Mouse (Mus musculus) mouse embryonic stem cell (cell line): Measurements from ENCODE around the gene AL731706.1.
"Not testable (repeated sequence)": the region's sequence is repeated elsewhere in the genome, so short reads cannot be mapped to it uniquely, and the experiment has no call there.

Experiments
- in situ Hi-C, 2 experiments: fragments of 300-500 bp; cut with MboI; formaldehyde crosslinking; loops; 1 replicate in 1 of 2; 3 replicates in 1 of 2; pipeline ENCODE4 v1.14.3; 2019 to 2020; ENCODE audit warnings: low sequenced_read_pairs in 2 of 2, low pct_unique_long_range_greater_than_20kb in 1 of 2, mixed read lengths in 1 of 2; ENCODE audit not compliant: unreplicated experiment in 1 of 2

Gene AL731706.1

DNA sequence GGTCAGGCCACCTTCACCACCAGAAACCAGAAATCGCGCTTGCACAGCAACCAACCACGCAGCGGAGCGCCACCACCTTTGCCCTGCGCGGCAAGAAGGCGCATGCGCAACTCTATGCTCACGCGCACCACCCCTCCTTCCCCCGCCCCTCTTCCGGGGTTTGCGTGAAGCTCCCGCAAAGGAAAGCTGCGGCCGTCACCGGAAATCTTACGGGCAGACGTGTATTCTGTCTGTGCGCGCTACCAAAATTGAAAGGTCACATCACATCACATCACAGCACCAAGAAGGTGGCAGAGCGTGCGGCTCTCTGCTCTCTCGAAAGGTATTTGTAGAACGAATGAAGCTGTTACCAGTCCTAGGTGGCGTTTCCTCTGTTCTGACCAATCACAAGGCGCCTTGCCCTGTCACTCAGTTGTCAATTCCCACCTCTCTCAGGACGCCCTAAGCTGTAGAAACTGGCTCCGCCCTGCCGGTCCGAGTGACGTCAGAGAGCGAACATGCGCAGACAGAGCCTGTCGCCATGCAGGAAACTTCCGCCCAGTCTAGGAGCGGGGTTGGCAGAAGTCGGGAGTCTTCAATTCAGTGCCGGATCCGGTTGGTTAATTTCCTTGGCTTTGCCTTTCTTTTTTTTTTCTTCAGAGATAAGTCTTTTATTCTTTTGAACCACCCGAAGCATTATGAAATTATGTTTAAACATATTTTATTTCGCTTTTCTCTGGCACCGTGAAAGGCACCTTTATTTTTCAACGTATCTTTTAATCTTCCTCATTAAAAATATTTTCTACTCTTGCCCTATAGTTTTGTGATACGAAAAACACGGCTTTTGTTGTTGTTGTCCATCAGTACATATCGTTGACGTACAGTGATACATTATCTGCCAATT, at the start of gene AL731706.1, which contains the start of the genes Slx4ip and Mkks:
TSS of gene AL731706.1 (minus strand) at position 322 of the 883 bp plus-strand sequence.
TSS of gene Slx4ip (plus strand) at position 151 of the 883 bp plus-strand sequence.
TSS of gene Mkks (minus strand) at position 322 of the 883 bp plus-strand sequence.
- in situ Hi-C loops = no loop called here

DNA sequence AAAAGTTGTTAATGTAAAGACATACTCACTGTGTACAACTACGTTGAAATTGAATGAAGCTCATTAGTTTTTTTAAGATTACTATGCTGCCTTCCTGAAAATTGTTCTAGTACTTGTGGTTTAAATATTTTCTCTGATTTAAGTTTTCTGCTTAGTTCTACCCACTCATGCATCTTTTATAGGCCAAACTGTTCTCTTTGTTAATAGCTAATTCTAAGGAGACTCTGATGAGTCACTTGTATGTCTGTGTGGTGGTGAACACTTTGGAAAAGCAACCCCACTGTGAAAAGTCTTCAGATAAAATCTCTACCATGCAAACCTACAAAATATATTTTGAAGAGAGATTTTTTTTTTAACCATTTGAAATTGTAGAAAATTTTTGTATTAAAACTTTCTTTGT, 47.1 kb upstream of the AL731706.1 start:
- in situ Hi-C loops = no loop called here

DNA sequence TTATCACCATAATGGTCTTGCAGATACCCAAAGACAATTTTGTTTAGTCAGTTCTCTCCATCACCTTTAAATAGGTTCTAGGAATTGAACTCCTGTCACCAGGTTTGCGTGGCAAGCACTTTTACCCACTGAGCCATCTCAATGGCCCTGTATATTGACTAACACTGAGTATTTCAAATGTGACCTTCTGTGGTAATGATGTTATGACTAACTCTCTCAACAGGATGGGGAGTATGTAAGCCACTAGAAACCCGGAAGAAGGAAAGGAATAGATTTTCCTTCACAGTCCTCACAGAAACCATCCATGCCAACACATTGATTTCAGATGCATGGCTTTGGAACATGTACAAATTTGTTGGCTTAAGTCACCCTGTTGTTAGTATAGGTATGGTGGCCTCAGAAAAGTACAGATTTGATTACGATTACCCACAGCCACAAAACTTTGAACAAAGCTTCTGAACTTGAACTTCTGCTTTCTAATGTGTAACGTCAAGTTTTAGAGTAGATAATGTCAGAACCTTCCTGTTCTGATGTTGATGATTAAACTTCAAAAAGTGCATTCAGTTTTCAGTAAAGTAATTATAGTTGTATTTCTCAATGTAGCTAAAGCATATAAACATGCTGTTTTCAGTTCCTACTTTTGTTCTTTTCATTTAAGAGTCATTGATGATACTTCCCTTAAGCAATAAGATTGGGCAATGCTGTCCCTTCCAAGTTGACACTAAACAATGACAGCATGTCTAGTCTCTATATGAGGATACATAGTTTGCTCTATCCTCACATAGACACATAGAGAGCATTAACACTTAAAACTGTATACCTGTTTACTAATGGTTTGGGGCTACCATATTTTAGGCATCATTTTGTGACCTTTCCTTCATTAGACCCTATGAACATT, 45.5 kb upstream of the AL731706.1 start:
- in situ Hi-C loops = no loop called here

DNA sequence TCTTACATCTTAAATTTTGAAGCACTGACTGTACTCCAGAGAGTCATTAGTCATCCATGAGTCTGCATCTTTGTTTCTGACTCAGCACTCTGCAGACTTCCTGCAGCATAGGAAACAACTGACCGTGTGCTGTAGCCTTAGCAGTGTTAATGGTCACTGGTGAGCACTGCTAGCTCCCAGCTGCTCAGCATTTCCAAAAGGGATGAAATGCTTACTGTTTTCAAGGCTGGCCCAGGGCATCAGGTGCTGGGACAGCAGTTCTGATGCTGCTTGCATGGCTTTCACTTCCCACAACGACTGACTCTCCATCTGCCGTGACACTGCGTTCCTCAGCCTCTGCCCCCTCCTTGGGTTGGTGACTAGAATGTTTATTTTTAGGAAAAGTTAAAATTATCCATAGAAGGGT, 29.8 kb upstream of the AL731706.1 start:
- in situ Hi-C loops = no loop called here

DNA sequence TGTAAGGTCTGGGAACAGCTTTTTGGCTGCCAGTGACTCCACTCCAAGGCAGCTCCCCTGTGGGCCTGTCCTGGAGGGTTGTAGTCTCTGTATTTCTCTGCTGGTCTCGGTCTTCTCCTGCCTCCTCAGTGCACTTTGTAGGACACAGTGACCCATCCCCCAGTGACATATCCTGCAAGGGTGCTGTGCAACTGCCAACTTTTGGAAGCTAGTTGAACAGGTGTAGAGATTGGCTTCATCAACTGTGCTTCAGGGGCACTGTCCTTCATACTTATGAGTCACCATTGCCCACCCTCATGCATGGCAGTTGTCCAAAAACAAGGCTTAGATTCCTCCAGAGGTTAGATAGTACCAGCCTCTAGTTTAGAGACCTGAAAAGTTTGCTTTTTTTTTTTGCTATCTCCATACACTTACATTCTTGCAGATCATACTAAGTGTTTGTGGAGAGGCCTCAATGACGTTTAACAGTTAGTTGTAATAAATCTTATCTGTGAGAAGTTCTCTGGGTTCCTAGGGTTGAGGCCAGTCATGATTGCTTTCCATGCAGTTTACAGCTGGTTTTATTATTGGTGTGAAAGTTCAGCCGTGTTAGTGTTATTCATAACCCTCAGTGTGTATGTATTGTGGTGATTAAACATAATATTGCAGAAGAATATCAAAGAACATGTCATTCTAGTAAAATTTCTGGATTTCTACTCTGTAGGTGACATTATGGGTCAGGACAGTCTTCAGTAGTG, 29.2 kb upstream of the AL731706.1 start:
- in situ Hi-C loops = no loop called here

DNA sequence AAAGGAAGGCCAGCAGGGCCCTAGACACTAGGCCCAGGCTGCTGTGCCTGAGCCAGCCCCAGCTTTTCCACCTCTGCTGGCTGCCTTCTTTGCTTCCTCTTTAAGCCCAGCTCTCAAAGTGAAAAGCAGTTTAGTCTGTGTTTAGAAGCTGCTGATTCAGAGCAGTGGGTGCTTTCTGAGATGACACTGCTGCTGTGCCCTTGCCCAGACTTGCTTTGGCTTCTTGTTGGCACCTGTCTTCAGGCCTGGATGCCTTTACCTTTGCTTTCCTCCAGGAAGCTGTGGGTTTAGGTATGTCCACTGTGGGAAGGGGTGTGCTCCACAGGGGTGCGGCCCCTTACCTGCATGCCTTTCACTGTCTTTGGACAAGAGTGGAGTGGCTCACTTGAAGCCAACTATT, 28.2 kb upstream of the AL731706.1 start:
- in situ Hi-C loops = no loop called here

DNA sequence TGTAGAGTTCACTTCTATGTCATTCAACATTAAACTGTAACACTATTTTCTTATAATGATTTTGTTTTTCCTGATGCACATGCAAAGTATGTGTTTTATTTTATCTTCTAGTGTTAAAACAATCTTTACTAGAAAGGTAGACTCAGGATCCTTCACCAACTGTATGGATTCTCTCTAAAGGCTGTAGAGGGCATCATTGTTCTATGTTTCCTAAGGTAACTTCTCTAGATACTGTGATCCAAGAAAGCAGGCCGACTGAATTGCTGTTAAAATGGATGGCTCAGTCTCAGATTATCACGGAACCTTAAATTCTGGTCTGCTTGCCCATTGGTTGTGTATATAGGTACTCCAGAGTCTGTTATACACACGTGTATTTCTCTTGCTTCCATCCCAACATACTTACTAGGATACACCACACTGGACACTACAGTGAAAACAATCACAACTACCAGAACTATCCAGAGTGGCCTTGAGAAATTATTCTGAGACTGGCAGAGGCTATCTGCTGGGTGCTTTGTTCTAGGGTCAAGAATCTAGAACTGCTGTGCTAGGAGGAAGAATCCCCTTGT, 23.2 kb upstream of the AL731706.1 start:
- in situ Hi-C loops = no loop called here

DNA sequence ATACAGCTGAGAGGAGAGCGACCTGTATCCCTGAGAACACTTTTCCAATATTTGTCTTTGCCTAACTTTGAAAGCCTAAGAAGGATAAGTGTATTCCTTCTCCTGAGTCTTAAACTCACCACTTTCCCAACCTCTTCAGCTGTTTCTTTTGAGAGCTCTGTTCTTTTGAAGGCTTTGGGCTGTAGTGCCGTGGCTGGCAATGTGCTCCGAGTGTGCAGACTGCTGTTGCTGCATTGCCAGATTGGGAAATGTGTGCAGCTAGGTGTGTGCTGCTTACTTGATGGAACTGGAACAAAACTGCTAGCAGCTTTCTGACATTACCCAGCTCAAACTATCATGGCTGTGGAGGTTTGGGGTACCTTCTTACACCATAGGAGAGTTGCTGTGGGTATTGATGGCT, 21.8 kb upstream of the AL731706.1 start:
- in situ Hi-C loops = no loop called here

DNA sequence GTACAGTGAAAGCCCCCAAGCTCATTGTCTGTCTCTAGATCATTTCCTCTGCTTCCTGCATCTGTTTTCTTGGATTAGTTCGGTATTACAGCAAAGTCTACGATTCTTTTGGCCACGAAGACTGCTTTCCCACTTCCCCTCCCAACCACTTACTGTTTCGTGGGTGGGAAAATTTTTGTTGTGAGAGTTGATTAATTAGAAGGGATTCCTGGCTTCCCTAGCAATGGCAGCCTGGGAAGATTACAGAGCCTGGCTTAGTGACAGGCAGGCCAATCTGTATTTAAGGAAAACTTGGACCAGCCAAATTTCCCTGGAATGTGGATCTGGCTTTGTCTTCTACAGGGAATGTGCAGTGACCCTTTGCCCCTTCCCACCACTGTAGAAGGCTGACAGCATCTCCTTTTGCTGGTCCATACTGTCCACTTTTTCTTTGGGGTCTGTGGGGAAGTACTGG, 20.8 kb upstream of the AL731706.1 start:
- in situ Hi-C loops = no loop called here

DNA sequence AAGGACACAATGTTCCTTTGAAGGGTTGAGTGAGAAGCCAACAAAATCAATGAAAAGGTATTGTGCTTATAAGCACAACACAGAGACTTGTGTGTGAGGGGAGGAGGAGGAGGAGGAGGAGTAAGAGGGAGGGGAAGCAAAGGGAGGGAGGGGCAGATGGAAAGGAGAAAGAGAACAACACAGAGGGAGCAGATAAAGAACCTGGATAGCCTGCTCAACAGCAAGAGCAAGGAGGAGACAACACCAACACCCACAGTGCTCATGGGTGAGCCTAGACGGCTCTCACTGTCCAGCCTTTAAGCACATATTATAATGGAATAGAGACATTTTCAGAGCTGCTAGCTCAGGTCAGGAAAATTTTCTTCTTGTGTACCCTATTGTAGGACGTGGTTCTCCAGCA, 18.1 kb upstream of the AL731706.1 start:
- in situ Hi-C loops = no loop called here

DNA sequence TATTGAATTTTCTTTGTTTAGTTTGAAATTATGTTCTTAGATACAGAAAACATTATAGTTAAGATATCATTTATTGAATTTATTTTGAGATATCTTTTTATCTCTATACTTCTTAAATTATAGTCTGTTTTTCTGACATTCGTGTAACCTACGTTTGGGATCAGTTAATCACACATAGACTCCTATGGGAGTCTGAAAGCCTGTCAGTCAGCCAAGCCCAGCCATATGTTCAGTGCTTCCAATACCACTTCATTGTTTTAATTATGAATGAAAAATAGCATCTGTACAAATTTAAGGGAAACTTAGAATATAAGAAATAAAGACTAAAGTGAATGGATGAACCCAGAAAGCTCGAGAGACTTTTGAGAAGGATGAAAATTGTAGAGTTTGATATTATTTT, 17.4 kb upstream of the AL731706.1 start:
- in situ Hi-C loops = no loop called here

DNA sequence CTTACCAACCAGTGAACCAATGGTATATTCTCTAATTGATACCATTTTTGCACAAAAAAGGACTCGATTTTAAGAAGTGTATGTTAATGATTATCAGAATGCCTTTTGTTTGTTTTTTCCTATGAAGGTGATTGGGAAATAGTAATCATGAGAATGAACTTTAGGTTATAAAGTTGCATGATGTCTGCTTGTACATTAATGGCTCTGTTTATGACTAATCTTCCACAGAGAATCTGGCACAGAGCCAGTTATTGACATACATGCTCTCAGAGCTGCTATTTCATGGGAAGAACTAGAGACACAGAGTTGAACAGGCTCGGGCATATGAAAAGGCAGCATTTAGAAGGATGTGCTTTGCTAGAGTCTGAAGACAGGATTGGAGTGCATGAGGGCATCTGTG, 4.9 kb upstream of the AL731706.1 start:
- in situ Hi-C loops = no loop called here

DNA sequence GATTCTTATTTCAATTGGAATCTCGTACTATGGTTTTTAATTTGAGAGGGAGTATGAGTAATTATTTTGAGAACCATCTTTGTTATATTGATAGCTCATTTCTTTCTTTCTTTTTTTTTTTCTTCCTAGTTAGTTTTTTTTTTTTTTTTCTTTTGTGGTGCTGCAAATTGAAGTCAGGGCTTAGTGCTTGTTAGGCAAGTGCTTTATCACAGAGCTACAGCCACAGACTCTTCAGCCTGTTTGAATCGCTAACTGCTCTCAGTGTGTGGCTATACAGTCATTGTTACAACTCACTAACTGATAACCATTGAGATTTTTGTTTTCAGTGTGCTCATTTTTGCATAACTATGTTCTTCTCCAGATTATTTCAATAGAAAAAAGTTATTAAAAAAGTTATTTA, 3.3 kb upstream of the AL731706.1 start:
- in situ Hi-C loops = no loop called here

DNA sequence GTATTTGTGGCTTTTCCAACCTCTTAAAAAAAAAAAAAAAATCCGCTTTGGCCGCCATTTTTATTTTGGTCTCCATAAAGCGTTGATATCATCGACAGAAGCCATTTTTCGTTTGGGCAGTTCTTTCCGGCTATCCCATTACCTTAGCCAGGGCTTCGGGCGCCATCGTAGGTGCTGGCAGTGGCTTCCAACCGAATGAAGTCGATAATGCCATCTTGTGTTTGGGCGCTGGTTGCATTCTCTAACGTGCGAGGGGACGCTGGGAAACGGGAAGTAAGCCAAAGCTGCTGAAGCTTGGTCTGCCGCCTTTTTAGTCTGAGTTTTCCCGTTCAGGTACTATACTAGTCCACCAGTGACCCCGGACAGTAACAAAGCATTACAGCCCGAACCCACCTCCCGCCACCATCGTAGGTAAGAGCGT, 772 bp upstream of the AL731706.1 start:
- in situ Hi-C loops = no loop called here

DNA sequence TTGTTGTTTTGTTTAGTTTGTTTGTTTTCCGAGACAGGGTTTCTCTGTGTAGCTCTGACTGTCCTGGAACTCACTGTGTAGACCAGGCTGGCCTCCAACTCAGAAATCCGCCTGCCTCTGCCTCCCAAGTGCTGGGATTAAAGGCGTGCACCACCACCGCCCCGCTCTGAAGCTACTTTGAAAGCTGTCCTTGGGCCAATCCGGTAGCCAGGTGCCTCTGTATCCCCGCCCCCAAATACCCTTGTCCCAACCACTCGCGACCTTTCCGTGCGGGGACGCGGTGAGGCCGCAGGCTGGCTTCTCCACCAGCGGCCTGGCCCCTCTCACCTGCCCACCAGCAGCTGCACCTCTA, 497 bp downstream of the AL731706.1 start:
- in situ Hi-C loops = not testable (repeated sequence)

DNA sequence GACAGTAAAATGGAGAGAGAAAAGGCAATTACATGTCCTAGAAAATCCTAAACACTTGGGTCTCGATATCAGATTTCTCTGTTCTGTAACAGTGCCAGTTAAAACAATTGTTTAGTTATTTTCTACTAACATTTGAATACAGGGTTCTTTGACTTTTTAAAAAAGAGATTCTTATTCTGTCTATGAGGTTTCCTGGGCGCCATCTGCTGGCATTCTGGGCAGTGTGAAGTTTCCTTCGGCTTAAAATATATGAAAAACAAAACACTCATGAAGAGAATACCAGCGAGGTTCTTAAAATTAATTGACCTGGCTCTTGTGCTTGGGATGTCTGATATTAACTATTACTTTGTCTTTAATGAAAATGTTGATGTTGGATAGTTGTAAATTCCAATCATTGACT, 4.3 kb downstream of the AL731706.1 start:
- in situ Hi-C loops = no loop called here

DNA sequence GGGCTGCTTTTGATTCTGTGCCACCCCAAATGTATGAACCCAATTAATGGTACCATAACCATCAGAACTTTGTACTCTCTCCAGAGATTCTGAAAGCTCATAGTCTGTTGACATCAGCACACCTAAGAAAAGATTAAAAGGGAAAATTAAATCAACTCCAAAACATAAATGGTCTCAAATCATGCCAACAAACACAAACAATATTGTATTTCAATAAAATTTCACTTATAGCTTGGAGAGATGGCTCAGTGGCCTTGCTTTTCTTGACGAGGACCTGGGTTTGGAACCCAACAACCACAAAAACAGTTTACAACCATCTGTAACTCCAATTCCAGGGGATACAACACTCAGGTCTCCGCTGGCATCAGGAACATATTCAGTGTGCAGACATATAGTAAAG, 5.6 kb downstream of the AL731706.1 start, which contains the start of gene AL731706.2:
TSS of gene AL731706.2 (minus strand) at position 101 of the 400 bp plus-strand sequence.
- in situ Hi-C loops = no loop called here
